Mouse (Mus musculus): Measurements from ENCODE around the gene Nme8.

Nme8 gene

GRCm38 (mm10) chr13:19643519-19643918 is 54.1 kb downstream of the Nme8 start:
- in situ Hi-C loops (cut with MboI, MseI), result loop anchor here (25.0 kb wide), 1 partner anchor 281 kb away; no protein-coding TSS in a partner anchor

DNA sequence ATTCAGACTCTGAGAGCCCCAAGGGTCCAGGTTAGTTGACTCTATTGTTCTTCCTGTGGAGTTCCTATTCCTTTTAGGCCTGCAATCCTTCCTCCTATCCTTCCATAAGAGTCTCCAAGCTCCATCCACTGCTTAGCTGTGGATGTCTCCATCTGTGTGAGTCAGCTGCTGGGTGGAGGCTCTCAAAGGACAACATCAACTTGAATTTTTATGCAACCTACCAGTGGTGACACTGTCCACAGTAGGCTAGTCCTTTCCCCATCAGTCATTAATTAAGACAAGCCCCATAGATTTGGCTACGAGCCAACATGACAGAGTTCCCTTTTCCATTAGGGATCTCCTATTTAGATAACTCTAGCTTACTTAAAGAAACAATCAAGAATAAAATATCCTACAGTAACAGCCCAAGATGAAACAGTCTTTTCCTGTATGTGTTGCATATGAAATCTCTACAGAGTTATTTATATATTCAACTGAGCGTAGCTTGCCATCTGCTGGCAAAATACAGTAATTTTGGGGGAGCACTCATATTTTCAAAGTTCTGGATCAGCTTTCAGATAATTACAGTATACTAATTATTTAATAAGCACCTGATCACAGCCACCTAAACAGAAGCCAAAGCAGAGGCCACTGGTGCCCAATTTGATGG is 57.3 kb downstream of the Nme8 start:
- in situ Hi-C loops (cut with MboI, MseI), result loop anchor here (25.0 kb wide), 1 partner anchor 278 kb away; no protein-coding TSS in a partner anchor

DNA sequence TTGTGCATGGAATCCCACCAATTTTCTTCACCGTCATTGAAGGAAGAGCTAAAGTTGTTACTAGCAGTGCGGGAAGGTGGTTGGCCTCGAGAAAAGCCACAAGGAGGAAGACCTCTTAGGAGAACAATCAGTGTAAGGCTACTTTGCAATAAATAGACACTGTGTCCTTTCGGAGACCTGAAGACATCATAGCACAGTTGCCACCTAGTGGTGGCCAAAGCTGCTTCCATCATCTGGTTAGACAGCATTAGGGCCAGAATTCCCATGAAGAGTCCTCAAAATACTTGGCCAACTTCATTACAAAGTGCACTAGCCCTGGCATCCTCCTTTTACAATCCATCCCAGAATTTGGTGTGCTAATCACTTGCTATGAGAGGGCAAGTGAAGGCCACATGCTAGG is 61.5 kb downstream of the Nme8 start:
- in situ Hi-C loops (cut with MboI, MseI), result loop anchor here (25.0 kb wide), 1 partner anchor 274 kb away; no protein-coding TSS in a partner anchor

DNA sequence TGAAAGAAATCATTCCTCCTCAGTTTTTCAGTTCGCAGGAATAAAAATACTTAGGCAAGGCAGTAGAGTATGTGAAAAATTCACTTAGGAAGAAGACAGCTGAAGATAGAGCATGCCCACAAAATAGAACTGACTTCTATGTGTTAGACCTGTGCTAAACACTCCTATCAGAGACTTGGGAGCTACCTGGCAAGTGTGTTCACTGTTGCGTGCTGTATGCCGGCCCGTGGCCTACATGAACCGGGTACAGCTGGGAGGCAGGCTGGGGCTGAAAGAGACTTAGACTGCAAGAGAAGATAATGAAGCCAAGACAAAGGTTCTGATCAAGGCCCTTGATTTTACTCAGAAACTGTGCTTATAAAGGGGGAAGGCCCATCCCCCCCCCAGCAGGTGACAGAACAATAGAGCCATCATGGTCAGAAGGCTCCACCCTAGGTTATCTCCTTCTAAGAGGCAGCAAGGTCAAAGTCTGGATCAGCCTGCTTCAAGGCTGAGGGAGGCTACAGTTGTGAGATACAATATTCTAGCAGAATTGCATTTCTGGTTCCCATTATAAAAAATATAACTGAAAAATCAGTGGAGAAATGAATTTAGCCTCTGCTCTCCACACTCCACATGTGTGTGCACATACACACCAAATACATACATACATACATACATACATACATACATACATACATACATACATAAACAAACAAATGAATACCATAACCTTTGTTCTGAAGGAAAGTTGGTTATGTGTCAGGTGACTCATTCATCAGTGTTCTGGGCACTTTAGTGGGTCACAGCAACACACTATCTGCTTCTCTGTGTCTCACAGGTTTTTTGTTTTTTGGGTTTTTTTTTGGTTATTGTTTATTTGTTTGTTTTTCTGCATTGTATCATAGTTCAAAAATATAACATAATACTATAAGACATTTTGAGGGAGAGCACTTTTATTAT is 66.6 kb downstream of the Nme8 start:
- in situ Hi-C loops (cut with MboI, MseI), result loop anchor here (25.0 kb wide), 1 partner anchor 269 kb away; no protein-coding TSS in a partner anchor

GRCm38 (mm10) chr13:19626473-19626872 is 71.1 kb downstream of the Nme8 start:
- in situ Hi-C loops (cut with MboI, MseI), result loop anchor here (5.0 to 25.0 kb wide), 2 partner anchors 264 to 459 kb away; no protein-coding TSS in a partner anchor

DNA sequence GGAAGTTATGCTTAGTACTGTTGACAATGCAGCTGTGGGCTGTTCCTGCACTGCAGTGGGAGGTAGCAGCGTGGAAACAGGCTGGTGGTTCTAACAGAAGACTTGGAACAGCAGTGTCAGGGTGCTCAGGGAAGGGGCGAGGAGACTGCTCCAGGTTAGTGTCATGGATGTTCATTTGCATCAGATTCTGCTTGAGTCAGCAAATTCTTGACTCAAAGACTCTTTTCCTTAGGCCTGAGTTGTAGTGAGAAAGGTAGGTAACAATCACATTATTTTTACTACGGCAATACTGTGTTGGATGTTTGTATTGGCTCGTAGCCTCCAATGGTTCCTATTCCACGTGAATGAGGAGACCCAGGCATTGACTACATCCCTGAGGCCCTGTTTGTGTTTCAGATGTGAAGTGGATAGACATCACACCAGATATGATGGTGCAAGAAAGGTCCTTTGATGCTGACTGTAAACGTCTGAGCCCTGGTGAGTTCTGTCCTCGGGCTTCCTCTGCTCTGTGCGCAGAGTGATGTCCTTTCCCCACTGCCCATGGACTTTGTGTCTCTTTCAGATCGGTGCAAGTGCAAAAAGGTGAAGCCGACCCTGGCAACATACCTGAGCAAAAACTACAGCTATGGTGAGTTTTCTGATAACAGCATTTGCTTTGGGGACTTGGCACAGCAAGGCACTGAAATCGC is 72.8 kb downstream of the Nme8 start:
- in situ Hi-C loops (cut with MboI, MseI), result loop anchor here (5.0 to 25.0 kb wide), 2 partner anchors 262 to 457 kb away; no protein-coding TSS in a partner anchor

- in situ Hi-C loops (cut with MboI, MseI), result no loop called here
Measured at GRCm38 (mm10) chr13:19623228-19623905, 74.2 kb downstream of the Nme8 start.

- in situ Hi-C loops (cut with MboI, MseI), result no loop called here
Measured at GRCm38 (mm10) chr13:19622573-19623227, 74.9 kb downstream of the Nme8 start, which contains the start of gene Sfrp4. TSS of gene Sfrp4 (plus strand) at chr13:19623104.

DNA sequence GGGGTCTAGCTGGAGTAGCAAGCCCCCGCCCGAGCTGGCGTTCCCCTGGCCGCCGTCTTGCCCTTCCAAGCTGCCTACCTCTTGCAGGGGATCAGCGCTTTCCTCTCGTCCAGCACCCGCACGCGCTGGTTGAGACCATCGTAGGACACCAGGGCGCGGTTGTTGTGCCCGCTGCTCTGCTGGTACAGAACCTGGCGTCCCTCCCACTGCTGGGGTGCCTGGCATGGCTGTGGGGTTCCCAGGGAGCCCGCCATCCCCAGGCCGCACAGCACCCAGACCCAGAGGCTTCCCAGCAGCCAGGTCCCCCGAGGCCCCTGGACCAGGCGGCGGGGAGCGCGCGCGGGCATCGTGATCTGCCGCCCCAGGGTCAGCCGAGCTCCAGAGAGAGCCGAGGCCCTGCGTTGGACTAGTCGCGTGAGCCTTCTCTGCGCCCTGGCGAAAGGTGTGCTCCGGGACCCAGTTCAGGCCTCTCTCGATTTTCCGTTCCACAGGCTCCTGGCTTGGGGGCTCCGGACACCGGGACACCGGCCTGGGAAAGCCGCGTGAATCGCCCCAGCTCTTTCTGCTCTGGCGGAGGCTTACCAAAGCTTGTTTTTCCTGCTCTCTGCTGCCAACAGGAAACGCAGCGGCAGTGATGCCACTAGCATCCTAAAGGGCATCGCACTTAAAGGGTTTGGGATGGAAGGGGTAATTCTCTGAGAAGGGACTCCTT is 78.2 kb downstream of the Nme8 start, which contains the start of gene Epdr1:
Epdr1 (minus strand) TSS at position 712 of the 712 bp plus-strand sequence.
- in situ Hi-C loops (cut with MboI, MseI), result no loop called here

DNA sequence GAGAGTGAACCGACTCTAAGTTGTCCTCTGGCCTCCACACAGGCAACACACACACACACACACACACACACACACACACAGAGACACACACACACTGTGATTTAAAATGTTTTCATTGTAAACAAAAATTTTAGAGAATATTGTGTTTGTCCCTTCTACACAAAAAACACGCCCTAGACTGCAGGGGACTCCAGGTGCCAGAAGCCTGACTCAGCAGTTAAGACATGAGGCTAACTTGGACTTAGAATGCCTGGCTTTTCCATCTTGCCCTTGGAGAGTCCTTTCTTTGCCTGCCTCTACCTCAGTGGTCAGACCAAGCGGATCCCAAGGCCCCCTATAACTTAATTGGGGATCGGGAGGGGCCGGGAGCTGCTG is 78.8 kb downstream of the Nme8 start:
- in situ Hi-C loops (cut with MboI, MseI), result no loop called here

GRCm38 (mm10) chr13:19618081-19618480 is 79.5 kb downstream of the Nme8 start:
- in situ Hi-C loops (cut with MboI, MseI), result no loop called here

DNA sequence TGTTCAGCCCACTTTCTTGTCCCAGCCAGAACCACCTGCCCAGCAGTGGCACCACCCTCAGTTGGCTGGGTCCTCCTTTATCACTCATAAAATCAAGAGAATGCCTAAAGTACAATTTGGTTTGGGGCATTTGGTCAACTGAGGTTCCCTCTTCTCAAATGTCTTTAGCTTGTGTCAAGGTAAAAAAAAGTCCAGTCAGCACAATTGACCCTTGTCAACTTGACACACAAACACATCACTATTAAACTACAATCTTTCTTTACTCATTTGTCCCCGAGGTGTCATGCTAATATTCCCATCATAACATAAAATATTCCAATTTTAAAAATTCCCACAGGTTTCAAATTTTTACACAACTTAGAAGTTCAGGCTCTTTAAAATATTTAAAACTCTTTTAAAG is 83.3 kb downstream of the Nme8 start:
- in situ Hi-C loops (cut with MboI, MseI), result no loop called here

DNA sequence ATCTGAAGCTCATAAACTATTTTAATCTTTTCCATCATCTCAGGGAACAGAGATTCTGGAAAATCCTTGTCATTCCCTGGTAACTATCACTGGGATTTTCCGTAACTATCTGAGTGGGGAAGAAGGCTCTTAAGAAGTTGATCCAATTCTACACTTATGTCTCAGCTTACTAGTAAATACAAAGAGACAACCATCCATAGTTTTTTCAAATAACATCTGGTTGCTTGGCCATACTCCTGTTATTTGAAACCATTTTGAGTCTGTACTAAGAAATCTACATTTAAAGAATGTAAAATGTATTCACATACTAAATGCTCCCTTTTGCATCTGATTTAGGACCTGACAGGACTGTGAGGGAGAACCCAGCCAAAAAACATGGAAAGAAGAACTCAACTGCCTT is 84.2 kb downstream of the Nme8 start:
- in situ Hi-C loops (cut with MboI, MseI), result no loop called here

DNA sequence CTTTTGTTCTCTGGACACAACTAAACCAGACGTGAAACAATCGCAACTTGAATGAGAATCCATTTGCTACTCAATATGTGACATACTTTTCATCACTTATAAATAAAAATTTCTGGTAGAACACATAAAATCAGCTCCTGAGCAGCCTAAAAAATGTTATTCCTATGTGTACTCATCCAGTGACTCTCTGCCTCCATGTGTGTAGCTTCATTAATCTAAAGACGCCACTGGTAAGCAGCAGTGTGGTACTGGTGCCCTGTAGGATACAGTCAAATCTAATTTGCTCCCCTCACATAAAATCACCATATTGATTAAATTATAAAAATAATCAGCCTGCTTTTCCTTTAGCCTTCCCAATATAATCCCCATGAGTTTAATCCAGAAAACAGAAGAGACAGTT is 84.6 kb downstream of the Nme8 start:
- in situ Hi-C loops (cut with MboI, MseI), result no loop called here

- in situ Hi-C loops (cut with MboI, MseI), result no loop called here
Measured at GRCm38 (mm10) chr13:19612348-19612747, 85.2 kb downstream of the Nme8 start.

- in situ Hi-C loops (cut with MboI, MseI), result no loop called here
Measured at GRCm38 (mm10) chr13:19608120-19608519, 89.5 kb downstream of the Nme8 start.

DNA sequence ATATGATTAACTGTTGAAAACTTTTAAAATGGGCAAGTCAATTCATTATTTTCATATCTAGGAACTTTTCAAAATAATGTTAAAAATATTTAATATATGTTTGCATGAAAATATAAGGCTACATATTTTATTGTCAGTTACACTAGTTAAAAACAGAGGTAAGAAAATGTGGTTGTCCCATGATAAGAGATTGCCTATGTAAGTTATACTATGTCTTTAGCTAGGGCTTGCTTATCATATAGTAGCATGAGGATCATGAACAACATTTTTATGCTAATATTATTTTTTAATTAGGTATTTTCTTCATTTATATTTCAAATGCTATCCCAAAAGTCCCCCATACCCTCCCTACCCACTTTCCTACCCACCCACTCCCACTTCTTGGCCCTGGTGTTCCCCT is 92.7 kb downstream of the Nme8 start:
- in situ Hi-C loops (cut with MboI, MseI), result no loop called here

- in situ Hi-C loops (cut with MboI, MseI), result no loop called here
Measured at GRCm38 (mm10) chr13:19603719-19604118, 93.9 kb downstream of the Nme8 start.

DNA sequence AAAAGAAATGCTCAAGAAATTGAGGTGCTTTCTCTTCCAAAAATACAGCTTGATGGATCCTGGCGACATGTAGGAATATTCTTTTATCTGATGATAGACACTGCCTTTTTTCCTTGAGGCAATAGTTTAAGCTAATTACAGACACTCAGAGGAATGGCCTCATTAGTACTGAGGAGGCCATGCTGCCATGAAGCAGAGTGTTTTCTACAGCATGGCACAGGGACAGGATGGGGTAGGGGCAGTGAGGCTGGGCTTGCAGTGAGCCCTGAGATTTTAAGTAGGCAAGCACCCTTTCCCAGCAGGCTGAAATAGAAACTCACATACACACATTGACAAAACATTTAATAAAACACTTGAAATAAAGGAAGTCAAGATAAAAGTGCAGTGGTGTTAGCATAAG is 95.1 kb downstream of the Nme8 start:
- in situ Hi-C loops (cut with MboI, MseI), result no loop called here

GRCm38 (mm10) chr13:19599242-19599641 is 98.4 kb downstream of the Nme8 start:
- in situ Hi-C loops (cut with MboI, MseI), result no loop called here

All from T-helper 2 cell (primary cell).